Mouse (Mus musculus) right cerebral cortex, postnatal 14 days (tissue): Measurements from ENCODE around the gene Olfr596.
"Not testable (repeated sequence)": the region's sequence is repeated elsewhere in the genome, so short reads cannot be mapped to it uniquely, and the experiment has no call there.

Experiments used
- DNase-seq: peaks from one replicate; pipeline ENCODE4 v3.0.0; 2022

The Olfr596 gene

GRCm38 (mm10) chr7:103305348-103305747 is at the start of gene Olfr596:
TSS of gene Olfr596 (plus strand) at chr7:103305648.
- not testable (repeated sequence) for DNase-seq

DNA sequence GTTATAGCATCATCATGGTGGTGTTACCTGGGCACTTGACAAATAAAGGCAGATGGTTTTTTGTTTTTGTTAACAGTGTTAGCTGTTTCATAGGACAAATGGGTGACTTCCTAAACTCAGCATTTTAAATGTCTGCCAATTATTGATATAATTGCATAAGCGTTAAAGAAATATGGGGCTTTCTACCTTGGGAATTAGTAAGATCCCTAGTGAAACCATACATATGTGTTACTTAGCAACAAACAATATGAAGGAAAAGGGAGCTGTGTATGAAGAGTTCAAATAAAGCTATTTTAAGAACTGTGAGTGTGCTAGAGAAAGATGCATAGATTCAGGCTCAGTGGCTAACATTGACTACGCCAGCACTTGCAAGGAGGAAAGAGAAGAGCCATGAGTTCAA is 10.6 kb downstream of the Olfr596 start, which contains the start of gene Olfr597:
TSS of gene Olfr597 (plus strand) at position 301 of the 400 bp plus-strand sequence.
- not testable (repeated sequence) for DNase-seq

- DNase-seq = no peak
Measured at GRCm38 (mm10) chr7:103323268-103323667, 17.8 kb downstream of the Olfr596 start, which contains the start of gene Olfr598. TSS of gene Olfr598 (plus strand) at chr7:103323568.

- DNase-seq = no peak
Measured at GRCm38 (mm10) chr7:103335617-103336016, 30.2 kb downstream of the Olfr596 start, which contains the start of gene Olfr599. TSS of gene Olfr599 (plus strand) at chr7:103335917.

DNA sequence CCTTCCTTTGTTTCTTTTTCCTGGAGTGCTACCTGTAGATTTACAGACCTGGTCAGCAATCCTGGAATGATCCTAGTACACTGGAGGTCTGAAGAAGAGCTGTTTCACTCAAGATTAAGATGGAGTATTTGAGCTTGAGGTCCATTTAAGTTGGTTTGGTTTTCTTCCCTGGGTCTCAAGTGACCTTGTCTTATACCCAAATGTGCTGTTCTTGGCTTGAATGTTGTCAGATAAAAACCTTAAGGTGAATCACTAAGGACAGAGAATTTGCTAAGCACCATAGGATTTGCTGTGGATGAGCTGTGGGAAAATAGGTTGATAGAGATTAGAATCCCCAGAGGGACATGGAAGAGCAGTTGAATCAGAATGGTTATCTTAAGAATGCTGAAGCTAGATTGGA is 44.1 kb downstream of the Olfr596 start, which contains the start of gene Olfr600:
TSS of gene Olfr600 (minus strand) at position 101 of the 400 bp plus-strand sequence.
- no peak for DNase-seq
